Mouse (Mus musculus) lung, adult 2 months (tissue): ENCODE data around the gene Ddx31.

Experiments used
- CTCF ChIP-seq: fragments of 200-500 bp; IDR thresholded peaks from 2 replicates; pipeline ENCODE4 v1.5.1; 2011; ENCODE audit warnings: mild to moderate bottlenecking, low read length, control low read depth; ENCODE audit not compliant: insufficient read depth
- POLR2A ChIP-seq: fragments of 200-500 bp; IDR thresholded peaks from 2 replicates; pipeline ENCODE4 v1.6.1; 2011; ENCODE audit warnings: low read depth, mild to moderate bottlenecking, control low read depth, low read length, borderline replicate concordance; ENCODE audit errors: extremely low read depth

GRCm38 (mm10) chr2:28917156-28917517, 76.9 kb downstream of the Ddx31 start:
- TF ChIP-seq CTCF = no peak
- TF ChIP-seq POLR2A = no peak
